Mouse (Mus musculus) thymus, adult 18-20 months (tissue): ENCODE results near the gene C3.

Source experiments
- DNase-seq, 2 experiments: peaks; one replicate each; pipeline ENCODE4 v3.0.0; 2022; ENCODE audit warnings: mixed read lengths in 2 of 2

Gene C3

GRCm38 (mm10) chr17:57228014-57228413, at the start of gene C3:
Gene C3 (minus strand): TSS chr17:57228136.
- DNase-seq: no peak

- peak; percentile 34 to 60 for DNase-seq
These were observed 48.7 kb upstream of the C3 start for GRCm38 (mm10) chr17:57276634-57277121.

- no peak for DNase-seq
These were observed 48.0 kb upstream of the C3 start for GRCm38 (mm10) chr17:57275997-57276351.

GRCm38 (mm10) chr17:57275111-57275996, 47.4 kb upstream of the C3 start:
- peak; percentile 79 to 84 for DNase-seq

GRCm38 (mm10) chr17:57274686-57275085, 46.8 kb upstream of the C3 start:
- DNase-seq: no peak

- DNase-seq: no peak
These were observed 45.9 kb upstream of the C3 start for GRCm38 (mm10) chr17:57273846-57274245.

- DNase-seq: no peak
These were observed 43.4 kb upstream of the C3 start for GRCm38 (mm10) chr17:57271301-57271700.

GRCm38 (mm10) chr17:57267556-57268126, 39.7 kb upstream of the C3 start:
- no peak for DNase-seq

GRCm38 (mm10) chr17:57264972-57265945, 37.3 kb upstream of the C3 start:
- DNase-seq: peak; percentile 41 to 52

- no peak for DNase-seq
These were observed 36.2 kb upstream of the C3 start for GRCm38 (mm10) chr17:57264164-57264563.

GRCm38 (mm10) chr17:57262901-57263550, 35.1 kb upstream of the C3 start:
- DNase-seq: no peak

- DNase-seq: no peak
These were observed 33.9 kb upstream of the C3 start for GRCm38 (mm10) chr17:57261796-57262195.

- no peak for DNase-seq
These were observed 33.4 kb upstream of the C3 start for GRCm38 (mm10) chr17:57261286-57261685.

- DNase-seq: no peak
These were observed 32.4 kb upstream of the C3 start for GRCm38 (mm10) chr17:57260351-57260750.

- no peak for DNase-seq
These were observed 31.8 kb upstream of the C3 start for GRCm38 (mm10) chr17:57259742-57260141.

GRCm38 (mm10) chr17:57258191-57258590, 30.3 kb upstream of the C3 start:
- DNase-seq: no peak

GRCm38 (mm10) chr17:57256921-57257485, 29.1 kb upstream of the C3 start:
- no peak for DNase-seq

- no peak for DNase-seq
These were observed 27.4 kb upstream of the C3 start for GRCm38 (mm10) chr17:57255354-57255753.

- no peak for DNase-seq
These were observed 25.4 kb upstream of the C3 start for GRCm38 (mm10) chr17:57253306-57253705.

- no peak for DNase-seq
These were observed 23.5 kb upstream of the C3 start for GRCm38 (mm10) chr17:57251431-57251830.

GRCm38 (mm10) chr17:57250461-57251160, 22.7 kb upstream of the C3 start:
- peak in 1 of 2 experiments; percentile 27 for DNase-seq
